Comparison of ENCODE assay signal across 29 mouse cellular contexts in genomic region chr2:83754306-83754837, GRCm38 (mm10). TPM values are rescaled to one million over a fixed set of nuclear protein-coding genes. Genes with fewer than 3 reads are reported as not detected.
A peak's percentile ranks its signal among the peaks of the same experiment; 100 is the strongest.
DNase-seq lines count a peak whose midpoint lies in the region; ATAC-seq and TF ChIP-seq lines count a peak whose summit lies in the region.
"Had no signal": no experiment of that assay in that cellular context is flagged by ENCODE, and none has a peak within 500 bp of the region (broad histone marks: within the 10 kb centered on the region; RNA-seq: fewer than 3 reads in every experiment).

No protein-coding gene starts in this region.

- peaks cover 13% of the 10 kb centered on the region for H3K4me1 ChIP-seq in kidney, embryonic 16.5 days (ENCODE audit: insufficient read depth, low read length)
- H3K4me1 ChIP-seq in CH12.LX (ENCODE audit: control insufficient read depth in 1 of 2, insufficient read depth in 2 of 2) = peaks cover 5 to 28% of the 10 kb centered on the region in 2 experiments

- H3K27me3 ChIP-seq in kidney, embryonic 16.5 days (ENCODE audit: insufficient read depth, low read length) = no peaks in the 10 kb centered on the region
- no peaks in the 10 kb centered on the region for H3K27me3 ChIP-seq in CH12.LX (replicated peaks)
- H3K27me3 ChIP-seq: embryonic facial prominence, embryonic 13.5 days; forebrain, embryonic 12.5 days; forebrain, embryonic 15.5 days; hindbrain, embryonic 12.5 days had no signal

- 0 out of 2 replicates have a peak overlapping the region, but pooled peaks have one; percentile 58 for H3K27ac ChIP-seq in kidney, embryonic 16.5 days (ENCODE audit: low read length)
- H3K27ac ChIP-seq in CH12.LX (ENCODE audit: insufficient read depth, low read depth) = 0 out of 2 replicates have a peak overlapping the region, but pooled peaks have one; percentile 16
- H3K27ac ChIP-seq: embryonic facial prominence, embryonic 10.5 days; embryonic facial prominence, embryonic 13.5 days; forebrain, embryonic 12.5 days; forebrain, embryonic 15.5 days; gastrocnemius, adult 2 months; heart, adult 2 months; heart, embryonic 10.5 days; heart, embryonic 13.5 days; hindbrain, embryonic 12.5 days had no signal

- peak; percentile 66; the same call in 1 of the 2 replicates for TF ChIP-seq EP300 in CH12.LX (IDR thresholded peaks at IDR 0.05; ENCODE audit: low read length)

- H3K4me3 ChIP-seq in kidney, embryonic 16.5 days (ENCODE audit: low read length) = no peak overlapping the region
- no peak overlapping the region for H3K4me3 ChIP-seq in CH12.LX (replicated peaks in 1 of 3; ENCODE audit: low read depth in 2 of 3, low read length in 2 of 3, poor library complexity in 1 of 3)
- H3K4me3 ChIP-seq: embryonic facial prominence, embryonic 10.5 days; embryonic facial prominence, embryonic 13.5 days; erythroblast, embryonic 14.5 days; forebrain, embryonic 12.5 days; forebrain, embryonic 15.5 days; gastrocnemius, adult 2 months; heart, adult 2 months; heart, embryonic 10.5 days; heart, embryonic 13.5 days; hindbrain, embryonic 12.5 days had no signal

- H3K36me3 ChIP-seq in kidney, embryonic 16.5 days (ENCODE audit: insufficient read depth, low read length) = peaks cover 18% of the 10 kb centered on the region
- H3K36me3 ChIP-seq in CH12.LX (replicated peaks in 1 of 2; ENCODE audit: control insufficient read depth in 1 of 2, insufficient read depth in 1 of 2, low read length in 1 of 2) = peaks cover 16 to 48% of the 10 kb centered on the region in 2 experiments
- H3K36me3 ChIP-seq: forebrain, embryonic 15.5 days; hindbrain, embryonic 12.5 days had no signal

- DNase-seq in adrenal gland, adult 2 months = peak; percentile 41
- DNase-seq in adrenal gland, postnatal 10 days = no peak
- no peak for DNase-seq in kidney, postnatal 14 days
- peak; percentile 41 for DNase-seq in CH12.LX (ENCODE audit: extremely low read depth)
- no peak for DNase-seq in liver
- DNase-seq: adrenal gland, postnatal 14 days; B cell, adult 2 months; cerebellum, adult 11 months; cerebellum, adult 2 months; cerebellum, postnatal 10 days; cerebellum, postnatal 36 days; embryo, embryonic 11 days; gastrocnemius, adult 2 months; gastrocnemius, postnatal 25 days; heart, adult 2 months; heart, postnatal 14 days; kidney, adult 2 months had no signal

- H3K9me3 ChIP-seq in kidney, embryonic 16.5 days (ENCODE audit: low read length) = no peaks in the 10 kb centered on the region
- H3K9me3 ChIP-seq in CH12.LX (replicated peaks; ENCODE audit: low read length) = no peaks in the 10 kb centered on the region
- H3K9me3 ChIP-seq: embryonic facial prominence, embryonic 10.5 days; embryonic facial prominence, embryonic 13.5 days; forebrain, embryonic 12.5 days; forebrain, embryonic 15.5 days; heart, embryonic 10.5 days; heart, embryonic 13.5 days; hindbrain, embryonic 12.5 days had no signal

- in situ Hi-C loops in CH12.LX (cut with MboI; ENCODE audit: low pct_ligation_motif_present, low pct_unique_long_range_greater_than_20kb, low sequenced_read_pairs) = no loop called here

- TF ChIP-seq CTCF in CH12.LX (conservative IDR thresholded peaks at IDR 0.05 in 1 of 2, IDR thresholded peaks at IDR 0.05 in 1 of 2; ENCODE audit: low read depth in 2 of 2, low read length in 2 of 2) = no peak

- TF ChIP-seq POLR2A in CH12.LX (IDR thresholded peaks at IDR 0.05; ENCODE audit: low read depth, low read length) = no peak

- dilution Hi-C loops in CH12.LX (cut with MboI; ENCODE audit: extremely low pct_ligation_motif_present, extremely low pct_unique_long_range_greater_than_20kb, low sequenced_read_pairs) = no loop called here

- no peak for TF ChIP-seq RAD21 in CH12.LX (IDR thresholded peaks at IDR 0.05; ENCODE audit: low read depth, low read length)

- no peak for ATAC-seq in kidney, embryonic 16.5 days (ENCODE audit: low FRiP score, low TSS enrichment)
- ATAC-seq: activated CD4-positive, CD25-positive, alpha-beta regulatory T cell, adult 4 months; forebrain, embryonic 15.5 days; hindbrain, embryonic 16.5 days; intestine, embryonic 16.5 days had no signal

- no peak overlapping the region for H3K4me2 ChIP-seq in kidney, embryonic 16.5 days (replicated peaks; ENCODE audit: low read depth, low read length)
- H3K4me2 ChIP-seq in CH12.LX (ENCODE audit: insufficient read depth, low read depth, poor library complexity, severe bottlenecking) = peak overlapping the region; percentile 60
- H3K4me2 ChIP-seq: embryonic facial prominence, embryonic 13.5 days; forebrain, embryonic 12.5 days; forebrain, embryonic 15.5 days; heart, embryonic 13.5 days; hindbrain, embryonic 12.5 days had no signal

- WGBS in kidney, embryonic 16.5 days = 45% methylated on average over 5 of the region's 5 CpGs

- H3K79me2 ChIP-seq in CH12.LX (replicated peaks; ENCODE audit: control insufficient read depth, extremely low read depth, insufficient read depth, poor library complexity, severe bottlenecking) = no peaks in the 10 kb centered on the region

- no peak overlapping the region for H3K9ac ChIP-seq in kidney, embryonic 16.5 days (replicated peaks; ENCODE audit: low read length)
- peak overlapping the region; percentile 33; the same call in 1 of the 2 replicates for H3K9ac ChIP-seq in CH12.LX (ENCODE audit: insufficient read depth, low read depth)
- H3K9ac ChIP-seq: embryonic facial prominence, embryonic 13.5 days; forebrain, embryonic 12.5 days; forebrain, embryonic 15.5 days; heart, embryonic 13.5 days; hindbrain, embryonic 12.5 days had no signal

TF ChIP-seq in CH12.LX, 34 proteins besides CTCF, POLR2A, EP300 and RAD21:
- TF ChIP-seq ZNF384 (IDR thresholded peaks at IDR 0.05; ENCODE audit: low read depth, low read length) (peak; percentile 94), CHD2 (IDR thresholded peaks at IDR 0.05; ENCODE audit: low read length) (no peak), RCOR1 (conservative IDR thresholded peaks at IDR 0.05; ENCODE audit: low read depth, low read length) (no peak; the same call in 1 of the 2 replicates), MXI1 (IDR thresholded peaks at IDR 0.05; ENCODE audit: low read depth, low read length) (no peak), CHD1 (IDR thresholded peaks at IDR 0.05; ENCODE audit: low read depth, low read length) (no peak), MEF2A (IDR thresholded peaks at IDR 0.05; ENCODE audit: borderline replicate concordance, low read depth, low read length) (peak; percentile 64; the same call in 1 of the 2 replicates), USF2 (conservative IDR thresholded peaks at IDR 0.05; ENCODE audit: low read depth, low read length) (no peak), JUN (IDR thresholded peaks at IDR 0.05; ENCODE audit: insufficient read depth, low read depth, low read length) (no peak), SMC3 (IDR thresholded peaks at IDR 0.05; ENCODE audit: low read depth, low read length) (no peak), SIN3A (IDR thresholded peaks at IDR 0.05; ENCODE audit: low read length) (no peak), IRF4 (IDR thresholded peaks at IDR 0.05; ENCODE audit: low read depth, low read length) (peak; percentile 79), NELFE (IDR thresholded peaks at IDR 0.05; ENCODE audit: low read depth, low read length) (no peak), ZMIZ1 (IDR thresholded peaks at IDR 0.05; ENCODE audit: low read depth, low read length) (no peak), TCF12 (IDR thresholded peaks at IDR 0.05; ENCODE audit: low read depth, low read length) (no peak), USF1 (IDR thresholded peaks at IDR 0.05; ENCODE audit: low read depth, low read length) (no peak), ETS1 (conservative IDR thresholded peaks at IDR 0.05; ENCODE audit: low read depth, low read length) (peak; percentile 60), NRF1 (IDR thresholded peaks at IDR 0.05; ENCODE audit: low read depth, low read length) (no peak), ZKSCAN1 (IDR thresholded peaks at IDR 0.05; ENCODE audit: borderline replicate concordance, low read depth, low read length) (no peak), POLR2AphosphoS2 (IDR thresholded peaks at IDR 0.05; ENCODE audit: low read depth, low read length) (no peak), UBTF (IDR thresholded peaks at IDR 0.05; ENCODE audit: low read depth, low read length) (no peak), ZC3H11A (IDR thresholded peaks at IDR 0.05; ENCODE audit: low read depth, low read length) (no peak), TBP (conservative IDR thresholded peaks at IDR 0.05; ENCODE audit: low read depth, low read length) (no peak), MAX (IDR thresholded peaks at IDR 0.05; ENCODE audit: low read length) (no peak), HCFC1 (IDR thresholded peaks at IDR 0.05; ENCODE audit: low read depth, low read length) (no peak)

RNA-seq across cellular contexts. Expression of gene Itgav, which starts 30.2 kb away (rescaled TPM):
- 100 to 1,000 TPM; 127 to 133 TPM for total RNA-seq in adrenal gland, adult 2 months (2021)
- 196 and 209 TPM in 2 replicates for polyA plus RNA-seq in adrenal gland, adult 2 months (2012; rRNA removed)
- 10 to 100 TPM; 72.8 to 77.2 TPM for total RNA-seq in adrenal gland, postnatal 10 days (2021)
- polyA plus RNA-seq in kidney, embryonic 16.5 days (2015; fragmentation: Nextera tagmentation; extraction: Ambion mirVana) = 77.1 and 88.9 TPM in 2 replicates
- total RNA-seq in CH12.LX (2012; rRNA removed) = 25.0 and 25.5 TPM in 2 replicates
- total RNA-seq in CH12.LX (2014; rRNA removed) = 16.2 and 16.7 TPM in 2 replicates
- 19.7 and 28.2 TPM in 2 replicates for polyA plus RNA-seq in CH12.LX (2012; ENCODE audit: insufficient read length, low read depth)

RNA-seq across cellular contexts. Expression of gene Fam171b, which starts 58.1 kb away (rescaled TPM):
- 1 to 10 TPM; 4.2 to 5.9 TPM for total RNA-seq in adrenal gland, adult 2 months (2021)
- polyA plus RNA-seq in adrenal gland, adult 2 months (2012; rRNA removed) = 1.0 and 1.3 TPM in 2 replicates
- total RNA-seq in adrenal gland, postnatal 10 days (2021) = 1 to 10 TPM; 4.0 to 5.8 TPM
- polyA plus RNA-seq in kidney, embryonic 16.5 days (2015; fragmentation: Nextera tagmentation; extraction: Ambion mirVana) = 5.4 and 5.9 TPM in 2 replicates
- total RNA-seq in CH12.LX (2012; rRNA removed) (0.80 and 2.1 TPM in 2 replicates), CH12.LX (2014; rRNA removed) (0.69 and 0.72 TPM in 2 replicates)
- 0.76 and 0.77 TPM in 2 replicates for polyA plus RNA-seq in CH12.LX (2012; ENCODE audit: insufficient read length, low read depth)
- polyA plus RNA-seq: erythroblast, embryonic 14.5 days had no signal

Comparison
In these comparisons a context has a peak if more than half of its experiments do, and no peak if none do; other contexts are left out.
1. DNase-seq: peak in adrenal gland, adult 2 months (single experiment) and CH12.LX (single experiment); none in adrenal gland, postnatal 10 days (single experiment), kidney, postnatal 14 days (single experiment) and liver (single experiment).